Mouse (Mus musculus) liver, embryonic 14.5 days (tissue): ENCODE data around the gene Nebl.

Experiments
- CTCF ChIP-seq: IDR thresholded peaks from 2 replicates; pipeline ENCODE4 v1.5.1; 2016; ENCODE audit warnings: antibody characterized with exemption, low read depth, control low read depth
- EP300 ChIP-seq: IDR thresholded peaks from 2 replicates; pipeline ENCODE4 v1.6.1; 2016; ENCODE audit warnings: antibody characterized with exemption, low read depth

DNA sequence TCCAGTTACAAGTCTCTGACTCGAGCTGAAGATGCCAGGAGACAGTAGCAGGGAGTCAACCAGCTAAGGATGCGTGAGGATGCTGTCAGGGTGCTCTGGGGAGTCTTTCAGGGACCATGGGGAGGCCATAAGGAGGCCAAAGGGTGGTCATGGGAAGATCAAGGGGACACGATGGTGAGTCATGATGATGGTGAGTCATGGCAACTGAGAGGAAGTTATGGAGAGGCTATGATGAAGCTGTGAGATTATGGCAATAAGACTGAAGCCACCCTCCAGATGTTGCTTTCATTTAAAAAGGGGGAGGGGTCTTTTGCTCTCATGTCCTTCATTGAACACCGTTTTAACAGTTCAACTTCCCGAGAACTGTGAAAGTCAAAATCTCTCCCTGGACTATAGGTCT is 322.0 kb downstream of the Nebl start:
- no peak for TF ChIP-seq CTCF
- TF ChIP-seq EP300 = no peak
